Mouse (Mus musculus) adrenal gland, postnatal 25 days (tissue): ENCODE results near the gene Armcx1. TPM values are rescaled to one million over a fixed set of nuclear protein-coding genes. Genes with fewer than 3 reads are reported as not detected.
"Not testable (repeated sequence)": the region's sequence is repeated elsewhere in the genome, so short reads cannot be mapped to it uniquely, and the experiment has no call there.

ENCODE experiments used
- DNase-seq: peaks from one replicate; pipeline ENCODE4 v3.0.0; 2021; ENCODE audit warnings: mixed read lengths
- long read RNA-seq: library from polyadenylated mRNA; stranded (forward); transcript quantifications from one replicate; pipeline ENCODE4 v2.0.0, GENCODE M21; 2021
- total RNA-seq: library from RNA; stranded (reverse); gene quantifications from 2 replicates; pipeline ENCODE4 v1.2.3, GENCODE M21; 2021

Armcx1 gene
- 20.7 and 24.1 TPM in 2 replicates for total RNA-seq
- long read RNA-seq, transcript Armcx1-201 (6 exons, 2,303 nt), result major isoform, 8 of 16 reads
- long read RNA-seq, partial matches to known transcripts, result 1 of 16 reads
- long read RNA-seq, other reads (novel, unspliced or antisense), result 0 of 16 reads

GRCm38 (mm10) chrX:134717752-134718308 is at the start of gene Armcx1:
Gene Armcx1 (plus strand): TSS chrX:134717963.
- DNase-seq, result peak; percentile 53

- DNase-seq, result no peak
These were observed 42.7 kb upstream of the Armcx1 start for GRCm38 (mm10) chrX:134675022-134675421.

- no peak for DNase-seq
These were observed 41.8 kb upstream of the Armcx1 start for GRCm38 (mm10) chrX:134675959-134676358.

DNA sequence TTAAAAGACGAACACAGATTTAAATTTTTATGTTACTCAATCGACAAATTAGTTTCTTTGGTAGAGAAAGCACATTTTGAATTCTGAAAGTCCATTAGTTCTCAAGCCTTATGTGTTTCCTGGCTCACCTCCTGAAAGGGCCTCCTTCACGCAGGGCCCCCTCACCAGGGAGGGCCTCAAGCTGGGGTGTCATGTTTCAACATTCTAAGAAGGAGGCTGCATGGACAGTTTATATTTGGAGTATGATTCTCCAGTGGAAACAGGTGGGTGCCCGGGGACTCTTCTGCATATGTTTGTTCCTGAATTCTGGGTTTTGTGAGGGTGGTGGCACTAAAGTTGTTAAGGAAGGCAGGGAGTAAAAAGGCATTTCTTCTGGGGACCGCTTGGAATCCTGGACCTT is 32.8 kb upstream of the Armcx1 start:
- no peak for DNase-seq

- DNase-seq, result peak; percentile 62
These were observed 31.5 kb upstream of the Armcx1 start, which contains the start of gene Armcx4 for GRCm38 (mm10) chrX:134686267-134686666. Gene Armcx4 (plus strand): TSS chrX:134686519.

GRCm38 (mm10) chrX:134686739-134687171 is 31.0 kb upstream of the Armcx1 start:
- DNase-seq, result peak; percentile 26

- DNase-seq, result no peak
These were observed 28.1 kb upstream of the Armcx1 start for GRCm38 (mm10) chrX:134689676-134690075.

- peak; percentile 28 for DNase-seq
These were observed 26.8 kb upstream of the Armcx1 start for GRCm38 (mm10) chrX:134690871-134691539.

- DNase-seq, result peak; percentile 6
These were observed 26.2 kb upstream of the Armcx1 start for GRCm38 (mm10) chrX:134691540-134691935.

GRCm38 (mm10) chrX:134716863-134717262 is 900 bp upstream of the Armcx1 start:
- DNase-seq, result no peak

GRCm38 (mm10) chrX:134718524-134718923 is 761 bp downstream of the Armcx1 start:
- DNase-seq, result peak; percentile 56

DNA sequence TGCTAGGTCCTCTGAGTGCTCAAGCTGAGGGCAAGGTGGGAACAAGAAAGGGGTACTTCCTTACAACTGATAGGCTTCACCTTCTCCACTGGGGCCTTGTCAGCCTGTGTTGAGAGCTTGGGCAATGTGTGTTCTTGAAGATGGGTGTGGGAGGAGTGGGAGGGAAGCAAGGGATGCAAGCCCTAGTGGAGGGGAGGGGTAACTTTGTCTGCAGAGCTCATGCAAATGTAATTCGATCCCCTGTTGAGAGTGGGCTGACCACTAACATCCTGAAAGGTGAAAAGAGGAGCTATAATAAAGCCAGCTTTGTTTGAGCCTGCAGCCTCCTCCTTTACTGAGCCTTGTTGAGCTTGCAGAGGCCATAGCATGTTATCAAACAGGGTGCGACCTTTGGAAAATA is 6.0 kb downstream of the Armcx1 start:
- not testable (repeated sequence) for DNase-seq

- DNase-seq, result no peak
These were observed 12.0 kb downstream of the Armcx1 start for GRCm38 (mm10) chrX:134729778-134730177.

DNA sequence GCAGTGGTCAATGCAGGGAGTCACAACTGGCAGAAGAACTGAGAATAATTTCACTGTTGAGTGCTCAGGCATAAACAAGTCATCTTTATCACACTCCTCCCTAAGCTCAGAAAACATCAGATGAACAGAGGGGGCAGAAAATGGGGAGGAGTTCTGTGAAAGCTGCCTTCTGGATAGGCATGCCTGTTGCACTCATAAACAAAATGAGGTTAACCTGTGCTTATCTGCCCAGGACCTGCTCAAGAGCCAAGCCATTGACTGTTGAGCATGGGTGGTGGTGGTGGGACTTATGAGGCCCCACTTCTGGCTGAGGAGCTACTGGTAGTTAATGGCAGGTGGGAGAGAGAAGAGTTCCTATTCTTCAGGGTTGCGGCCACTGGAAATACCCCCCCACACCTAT is 20.0 kb downstream of the Armcx1 start:
- no peak for DNase-seq

GRCm38 (mm10) chrX:134739160-134739559 is 21.4 kb downstream of the Armcx1 start:
- DNase-seq, result no peak

DNA sequence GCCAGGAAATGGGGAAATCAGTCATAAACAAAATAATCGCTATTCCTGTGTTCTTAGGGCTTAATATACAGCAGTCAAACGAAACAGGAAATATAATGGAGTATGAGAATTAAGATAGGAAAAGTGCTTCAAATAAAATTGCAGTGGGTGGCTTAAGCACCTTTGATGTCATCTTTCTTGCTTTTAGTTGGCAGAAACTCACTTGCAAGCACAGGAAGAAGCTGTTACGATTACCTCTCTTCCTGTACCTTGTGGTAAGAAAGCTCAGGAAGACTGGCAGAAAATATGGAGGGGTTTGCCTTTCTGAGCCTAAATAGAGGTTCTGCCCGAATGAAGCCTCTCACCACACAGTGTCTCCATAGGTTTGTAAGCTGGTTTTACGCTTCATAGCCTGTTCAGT is 24.1 kb downstream of the Armcx1 start:
- no peak for DNase-seq

DNA sequence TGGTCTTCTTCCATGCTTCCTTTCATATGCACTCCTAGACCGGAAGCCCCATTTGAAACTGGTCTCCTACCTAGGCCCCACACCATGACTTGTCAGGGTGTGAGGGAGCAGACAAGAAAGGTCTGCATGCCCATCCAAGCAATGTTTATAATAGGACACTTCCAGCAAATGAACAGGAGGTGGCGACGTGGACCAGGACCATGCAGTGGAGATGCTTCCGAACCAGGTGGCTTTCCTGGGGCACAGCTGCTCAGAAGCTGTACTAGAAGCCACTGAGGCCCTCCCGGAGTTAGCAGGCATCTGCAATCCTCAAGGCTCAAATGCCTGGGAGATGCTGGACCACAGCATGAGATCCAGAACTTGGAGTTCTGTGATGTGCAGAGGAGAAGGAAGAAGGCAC is 28.7 kb downstream of the Armcx1 start:
- peak; percentile 23 for DNase-seq

DNA sequence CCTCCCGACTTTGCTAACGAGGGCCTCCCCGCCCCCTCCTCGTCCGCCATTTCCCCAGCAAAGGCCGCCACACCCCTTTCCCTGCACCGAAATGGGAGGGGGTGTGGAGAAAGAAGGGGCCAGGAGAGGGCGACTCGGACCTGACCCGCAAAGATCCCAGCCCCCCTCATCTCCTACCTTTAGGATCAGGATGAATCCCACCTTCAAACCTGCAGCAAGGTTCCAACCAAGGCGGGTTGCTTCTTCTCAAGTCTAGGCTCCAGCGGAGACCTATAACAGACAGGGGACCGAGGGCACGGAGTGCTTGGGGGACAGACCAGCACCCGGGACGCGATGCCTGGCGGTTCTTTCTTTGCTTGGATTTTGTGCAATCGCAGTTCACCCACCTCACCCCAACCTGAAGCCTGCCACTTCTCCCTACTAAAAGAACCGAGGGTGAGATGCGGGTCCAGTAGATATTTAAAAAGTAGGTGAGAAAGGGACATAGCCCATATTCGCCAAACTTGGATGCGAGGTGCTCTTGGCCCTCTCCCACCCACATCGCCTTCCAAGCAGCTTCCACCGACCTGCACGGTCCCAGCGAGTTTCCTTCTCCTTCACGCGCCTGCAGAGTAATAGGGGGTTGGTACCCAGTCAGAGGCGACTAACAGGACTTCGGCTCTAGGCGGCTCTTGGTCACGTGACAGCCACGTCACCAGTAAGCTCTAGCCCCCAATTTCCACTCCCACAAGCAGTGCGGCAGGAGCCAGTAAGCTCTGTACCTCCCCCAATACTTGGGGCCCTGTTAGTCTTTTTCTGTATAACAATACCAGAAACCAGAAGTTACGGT is 33.2 kb downstream of the Armcx1 start, which contains the start of gene Armcx6:
Gene Armcx6 (minus strand): TSS at position 654 of the 829 bp plus-strand sequence.
- peak; percentile 70 for DNase-seq

DNA sequence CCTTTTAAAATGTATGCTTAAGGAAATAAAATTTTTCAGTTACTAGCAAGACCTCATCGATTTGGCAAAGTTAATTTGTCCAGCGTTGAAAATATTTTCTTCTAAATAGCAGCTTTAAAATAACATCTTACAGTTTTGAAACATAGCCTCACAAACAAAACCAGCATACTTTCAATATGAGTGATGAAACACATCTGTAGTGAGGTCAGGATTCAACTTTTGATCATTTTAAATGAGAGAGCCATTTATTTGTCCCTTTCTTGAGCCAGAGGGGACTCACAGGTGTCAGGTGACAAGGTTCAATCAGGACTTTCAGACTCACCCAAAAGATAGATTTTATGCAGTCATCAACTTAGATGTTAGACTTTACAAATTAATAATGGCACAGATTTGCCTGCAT is 34.1 kb downstream of the Armcx1 start:
- DNase-seq, result no peak

- DNase-seq, result no peak
These were observed 34.8 kb downstream of the Armcx1 start for GRCm38 (mm10) chrX:134752584-134752983.

- DNase-seq, result peak; percentile 55
These were observed 38.9 kb downstream of the Armcx1 start, which contains the start of gene Armcx3 for GRCm38 (mm10) chrX:134756434-134757292. Gene Armcx3 (plus strand): TSS chrX:134756595.
